Mouse (Mus musculus): ENCODE data around the gene Sf3a1. TPM values are rescaled to one million over a fixed set of nuclear protein-coding genes. Genes with fewer than 3 reads are reported as not detected.

Sf3a1 gene
- total RNA-seq (2012; rRNA removed) (64.9 and 77.0 TPM in 2 replicates), polyA plus RNA-seq (2012; ENCODE audit: insufficient read depth in 1 of 2, insufficient read length in 2 of 2, low read depth in 1 of 2, low replicate concordance in 2 of 2, missing spikeins in 1 of 2) (100 to 1,000 TPM in 1 of 2 experiments, 10 to 100 TPM in 1; 32.1 to 101 TPM)

DNA sequence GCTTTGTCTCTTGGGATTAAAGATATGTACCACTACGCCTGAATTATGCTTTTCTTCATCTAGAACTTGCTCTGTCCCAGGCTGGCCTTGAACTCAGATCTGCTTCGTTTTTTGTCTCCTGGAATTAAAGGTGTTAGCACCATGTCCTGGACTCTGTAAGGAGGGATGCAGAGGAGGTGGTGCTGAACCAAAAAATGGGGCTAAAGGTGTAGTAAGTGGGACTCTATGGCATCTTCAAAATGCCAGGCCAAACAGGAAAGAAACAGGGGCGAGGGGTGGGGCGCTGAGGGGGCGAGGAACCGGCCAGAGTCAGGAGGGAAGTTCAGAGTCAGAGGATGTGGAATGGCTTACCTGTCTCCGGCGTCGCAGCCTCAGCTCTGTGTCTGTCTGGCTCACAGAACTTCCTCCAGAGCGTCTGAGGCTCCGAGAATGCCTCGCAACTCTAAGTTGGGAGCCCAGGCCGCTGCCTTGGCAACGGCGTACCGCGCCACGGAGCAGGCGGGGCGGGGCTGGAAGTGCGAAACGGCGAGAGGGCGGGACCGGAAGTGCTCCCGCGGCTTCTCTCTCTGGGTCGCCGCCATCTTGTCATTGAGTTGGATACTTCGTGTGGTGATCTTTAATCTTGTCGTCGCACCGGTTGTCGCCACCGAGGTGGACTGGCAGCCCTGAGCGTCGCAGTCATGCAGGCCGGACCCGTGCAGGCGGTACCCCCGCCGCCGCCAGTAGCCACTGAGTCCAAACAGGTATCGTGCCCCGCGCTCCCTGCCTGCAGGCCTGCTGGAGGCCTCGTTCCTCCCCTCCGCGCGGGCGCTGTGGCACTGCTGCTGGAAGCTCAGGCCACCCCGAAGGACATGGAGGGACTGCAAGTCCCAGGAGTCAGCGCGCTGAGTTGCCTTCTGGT lies at the start of gene Sf3a1, which contains the start of gene Ccdc157:
Gene Sf3a1, plus strand, starts transcription at position 543 of the 901 bp plus-strand sequence.
Gene Ccdc157, minus strand, starts transcription at position 486 of the 901 bp plus-strand sequence.
- Histone ChIP-seq H3K4me3 (ENCODE audit: control insufficient read depth in 1 of 2, insufficient read depth in 1 of 2, low read depth in 2 of 2, low read length in 2 of 2) (peak within 1 kb of the TSS; percentile 84 to 96), H3K9me3 (replicated peaks; ENCODE audit: insufficient read depth, low read length) (no peaks in the 10 kb centered on the region), H3K4me1 (ENCODE audit: control insufficient read depth in 1 of 2, insufficient read depth in 2 of 2, low read length in 2 of 2) (peaks cover 18 to 29% of the 10 kb centered on the region in 2 experiments), H3K9ac (ENCODE audit: control insufficient read depth, low read depth, low read length, poor library complexity, severe bottlenecking) (peak within 1 kb of the TSS; percentile 93), H3K36me3 (ENCODE audit: control insufficient read depth in 1 of 2, insufficient read depth in 2 of 2, low read length in 2 of 2) (peaks cover 31 to 40% of the 10 kb centered on the region in 2 experiments), H3K79me2 (ENCODE audit: control insufficient read depth, insufficient read depth, low read length, poor library complexity) (peaks cover 43% of the 10 kb centered on the region), H3K27ac (ENCODE audit: control insufficient read depth, low read depth, low read length) (peak within 1 kb of the TSS; percentile 76), H3K27me3 (ENCODE audit: control insufficient read depth in 1 of 2, insufficient read depth in 2 of 2, low read length in 2 of 2) (no peaks in the 10 kb centered on the region)
- TF ChIP-seq POLR2A (IDR thresholded peaks at IDR 0.05; ENCODE audit: control insufficient read depth in 1 of 2, insufficient read depth in 1 of 2, low read depth in 1 of 2, low read length in 2 of 2, poor library complexity in 1 of 2) (peak; percentile 86 to 92), MAFK (IDR thresholded peaks at IDR 0.05; ENCODE audit: borderline replicate concordance, low read depth, low read length) (no peak), ELF1 (IDR thresholded peaks at IDR 0.05; ENCODE audit: low read depth, low read length) (peak; percentile 88), NELFE (IDR thresholded peaks at IDR 0.05; ENCODE audit: low read depth, low read length) (peak; percentile 97), EP300 (IDR thresholded peaks at IDR 0.05; ENCODE audit: low read depth in 1 of 2, low read length in 2 of 2) (peak in 1 of 2 experiments; percentile 4; a peak in 1 of 4 replicates), TBP (IDR thresholded peaks at IDR 0.05; ENCODE audit: low read depth, low read length) (peak; percentile 49; the same call in 1 of the 2 replicates), NRF1 (IDR thresholded peaks at IDR 0.05; ENCODE audit: insufficient read depth, low read depth, low read length, poor library complexity, severe bottlenecking) (peak; percentile 35; the same call in 1 of the 2 replicates), MXI1 (IDR thresholded peaks at IDR 0.05; ENCODE audit: low read depth, low read length) (peak; percentile 87), GATA1 (IDR thresholded peaks at IDR 0.05; ENCODE audit: low read depth, low read length) (no peak), KAT2A (conservative IDR thresholded peaks at IDR 0.05; ENCODE audit: low read depth, low read length) (peak; percentile 47; the same call in 1 of the 2 replicates), RCOR1 (IDR thresholded peaks at IDR 0.05; ENCODE audit: low read depth, low read length) (no peak), POLR2AphosphoS2 (IDR thresholded peaks at IDR 0.05; ENCODE audit: low read length) (peak; percentile 77; the same call in 1 of the 2 replicates), USF1 (IDR thresholded peaks at IDR 0.05; ENCODE audit: low read depth, low read length) (no peak), MAZ (IDR thresholded peaks at IDR 0.05; ENCODE audit: low read depth, low read length) (peak; percentile 95), MAX (IDR thresholded peaks at IDR 0.05; ENCODE audit: low read length) (no peak; the same call in 1 of the 2 replicates), SIN3A (IDR thresholded peaks at IDR 0.05; ENCODE audit: low read length) (peak; percentile 95), TCF12 (IDR thresholded peaks at IDR 0.05; ENCODE audit: low read depth, low read length) (0 out of 2 replicates have a peak, but pooled peaks have one; percentile 40), SMC3 (IDR thresholded peaks at IDR 0.05; ENCODE audit: low read depth, low read length) (0 out of 2 replicates have a peak, but pooled peaks have one; percentile 3), USF2 (IDR thresholded peaks at IDR 0.05; ENCODE audit: borderline replicate concordance in 1 of 2, insufficient read depth in 1 of 2, low read depth in 1 of 2, low read length in 2 of 2) (no peak), ZC3H11A (IDR thresholded peaks at IDR 0.05; ENCODE audit: low read depth, low read length) (0 out of 2 replicates have a peak, but pooled peaks have one; percentile 3), HCFC1 (IDR thresholded peaks at IDR 0.05; ENCODE audit: low read depth, low read length) (peak; percentile 86), CTCF (IDR thresholded peaks at IDR 0.05 in 2 of 3, conservative IDR thresholded peaks at IDR 0.05 in 1 of 3; ENCODE audit: control insufficient read depth in 1 of 3, insufficient read depth in 1 of 3, low read depth in 2 of 3, low read length in 3 of 3, poor library complexity in 1 of 3, severe bottlenecking in 1 of 3) (no peak), ZMIZ1 (IDR thresholded peaks at IDR 0.05; ENCODE audit: low read depth, low read length) (peak; percentile 89)
- DNase-seq (ENCODE audit: low read depth, low spot score) = peak; percentile 98
